Mouse (Mus musculus): Measurements from ENCODE around the gene 0610040J01Rik. TPM values are rescaled to one million over a fixed set of nuclear protein-coding genes. Genes with fewer than 3 reads are reported as not detected.

0610040J01Rik gene
- under 1 TPM; 0.31 to 0.46 TPM for polyA plus RNA-seq (2017; shearing (Covaris generic))

GRCm38 (mm10) chr5:63811819-63812508 lies at the start of gene 0610040J01Rik:
Gene 0610040J01Rik, plus strand, starts transcription at chr5:63812363.

Other genes starting within 250 kb of the 0610040J01Rik start
- 1 to 10 TPM in 1 of 2 experiments, under 1 TPM in 1; 0.19 to 1.9 TPM for gene Nwd2, start 163.3 kb upstream of the 0610040J01Rik start, polyA plus RNA-seq (2017; shearing (Covaris generic))
- 10 to 100 TPM in 1 of 2 experiments, 1 to 10 TPM in 1; 7.2 to 13.5 TPM for gene Rell1, start 156.5 kb downstream of the 0610040J01Rik start, polyA plus RNA-seq (2017; shearing (Covaris generic))

Data from inflammation-experienced regulatory T-cells (primary cell).